Mouse (Mus musculus): Measurements from ENCODE around the gene Sorcs1.
A peak's percentile ranks its signal among the peaks of the same experiment; 100 is the strongest.

Sorcs1 gene

DNA sequence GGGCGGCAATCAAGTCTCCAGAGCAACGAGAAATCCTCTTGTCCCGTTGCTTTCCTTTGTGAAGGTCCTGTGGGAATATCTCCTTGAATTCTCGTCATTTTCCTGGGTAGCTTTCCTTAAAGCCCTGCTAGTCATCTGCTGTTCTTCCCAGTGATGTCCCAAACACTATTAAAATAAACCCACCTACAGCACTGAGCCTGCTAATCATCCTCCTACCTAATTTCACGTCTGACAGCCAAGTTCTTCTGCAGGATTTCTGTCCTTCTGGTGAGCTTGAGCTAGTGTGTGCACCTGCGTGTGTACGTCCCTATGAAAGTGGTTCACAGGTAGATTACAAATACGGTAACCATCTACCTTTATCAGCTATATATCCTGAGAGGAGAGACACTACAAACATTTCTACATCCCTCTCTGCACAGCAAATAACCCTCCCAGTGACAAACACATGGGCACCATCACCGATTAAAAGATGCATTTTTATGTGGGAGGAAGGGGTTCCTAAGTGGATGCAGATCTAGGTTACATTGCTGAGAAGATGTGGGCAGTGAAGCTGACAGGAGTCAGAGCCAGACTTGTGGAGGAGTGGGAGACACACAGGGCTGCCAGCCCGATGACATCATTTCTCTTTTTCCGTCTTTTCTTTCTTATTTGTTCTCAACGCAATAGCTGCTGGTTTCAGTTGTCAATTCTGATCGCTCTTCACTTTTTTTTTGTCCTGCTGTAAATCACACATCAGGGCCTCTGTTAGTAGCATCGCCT lies 259.3 kb downstream of the Sorcs1 start:
- no peak for DNase-seq (ENCODE audit: low spot score)

DNA sequence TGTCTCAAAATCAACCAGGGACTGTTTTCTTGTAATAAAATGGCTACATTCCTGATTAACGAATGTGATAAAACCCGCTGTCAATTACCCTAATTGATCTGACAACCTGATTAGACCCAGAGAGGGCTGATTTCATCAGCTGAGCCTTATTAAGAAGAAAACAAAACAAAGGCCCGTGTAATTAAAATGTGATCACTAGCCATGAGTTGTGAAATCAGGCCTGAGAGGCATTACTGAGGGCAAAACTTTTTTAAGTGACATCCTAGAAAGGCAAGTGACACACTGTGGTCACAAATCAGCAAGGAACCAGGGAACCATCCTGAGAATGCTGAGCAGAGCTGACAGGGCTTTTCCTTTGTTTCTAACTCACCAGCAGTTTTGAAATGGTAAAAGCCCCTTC lies 267.9 kb downstream of the Sorcs1 start:
- no peak for DNase-seq (ENCODE audit: low spot score)

DNA sequence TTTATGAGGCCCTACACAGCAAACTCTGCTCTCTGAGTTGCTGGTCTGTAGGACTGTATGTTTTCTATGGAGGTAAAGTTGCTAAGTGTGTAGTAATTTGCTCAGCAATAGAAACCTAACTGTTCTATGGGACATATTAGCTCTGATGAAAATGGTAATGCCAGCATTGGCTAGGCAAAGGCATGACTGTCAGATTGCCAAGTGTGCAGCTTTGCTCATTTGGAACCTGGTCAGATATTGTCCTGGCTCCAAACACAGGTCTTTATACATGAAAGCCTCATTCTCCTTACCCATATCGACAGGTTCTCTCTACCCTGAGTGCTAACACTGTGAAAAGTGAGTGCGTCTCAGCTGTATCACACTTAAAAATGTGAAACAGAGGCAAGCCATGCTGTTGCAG lies 280.1 kb downstream of the Sorcs1 start:
- no peak for DNase-seq (ENCODE audit: low spot score)

DNA sequence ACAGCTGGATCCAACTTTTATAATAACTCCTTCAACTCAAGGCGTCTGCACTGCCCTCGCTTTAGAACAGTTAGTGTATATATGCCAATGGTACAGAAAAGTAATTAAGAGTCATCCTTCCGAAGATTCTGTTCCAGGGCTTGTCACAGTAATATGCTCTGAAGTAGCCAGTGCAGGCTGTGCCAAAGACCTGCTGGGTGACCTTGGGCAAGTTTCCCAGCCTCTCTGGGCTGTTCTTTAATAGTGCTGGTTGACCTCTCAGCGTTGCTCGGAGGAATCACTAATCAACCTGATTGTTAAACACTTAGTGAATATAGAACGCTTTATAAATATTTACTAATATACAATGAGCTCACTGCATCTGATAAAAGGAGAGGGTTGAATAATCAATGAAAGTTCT lies 282.7 kb downstream of the Sorcs1 start:
- DNase-seq (ENCODE audit: low spot score): peak; percentile 7

DNA sequence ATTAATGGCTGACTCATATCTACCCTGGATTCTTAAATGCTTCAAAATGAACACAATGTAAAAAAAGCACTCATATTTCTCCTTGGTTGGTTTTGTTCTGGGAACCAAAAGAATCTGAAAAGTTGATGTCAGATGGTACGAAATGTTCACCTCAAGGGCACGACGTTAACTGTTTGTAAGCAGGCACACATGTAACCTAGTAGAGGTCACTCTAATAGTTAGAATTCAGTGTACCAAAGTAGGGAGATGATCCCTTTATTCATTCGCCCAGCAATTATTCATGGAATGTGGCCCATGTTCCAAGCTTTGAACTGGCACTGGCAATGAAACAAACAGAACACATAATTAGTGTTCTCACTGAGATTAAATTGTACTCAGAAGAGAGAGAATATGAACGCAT lies 284.3 kb downstream of the Sorcs1 start:
- no peak for DNase-seq (ENCODE audit: low spot score)

DNA sequence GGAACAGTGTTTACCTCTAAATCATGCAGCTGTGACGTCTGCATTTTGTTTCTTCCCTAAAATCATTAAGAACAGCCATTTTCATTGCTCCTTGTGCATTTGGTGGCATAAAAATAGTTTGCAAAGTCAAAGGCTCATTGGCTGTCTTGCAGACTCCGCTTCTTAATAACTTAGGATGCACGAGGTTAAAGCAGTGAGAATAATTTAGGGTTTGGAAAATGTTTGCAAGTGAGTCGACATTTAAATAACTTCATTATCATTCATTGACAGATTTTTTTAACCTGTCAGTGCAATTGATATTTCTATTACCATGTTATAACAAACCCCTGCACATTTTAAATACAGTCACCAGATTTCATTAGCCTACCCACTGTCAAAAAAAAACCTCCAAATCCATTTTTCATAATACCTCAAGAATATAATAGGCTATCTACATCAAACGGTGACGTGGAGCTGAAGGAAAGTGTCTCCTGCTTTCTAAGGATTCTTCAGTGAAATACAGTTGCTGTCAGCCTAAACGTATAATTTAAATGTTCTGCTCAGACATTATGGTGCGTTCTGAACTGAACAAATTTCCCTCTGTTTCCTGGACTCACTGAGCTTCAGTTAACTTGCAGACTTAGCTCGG lies 288.4 kb downstream of the Sorcs1 start:
- no peak for DNase-seq (ENCODE audit: low spot score)

DNA sequence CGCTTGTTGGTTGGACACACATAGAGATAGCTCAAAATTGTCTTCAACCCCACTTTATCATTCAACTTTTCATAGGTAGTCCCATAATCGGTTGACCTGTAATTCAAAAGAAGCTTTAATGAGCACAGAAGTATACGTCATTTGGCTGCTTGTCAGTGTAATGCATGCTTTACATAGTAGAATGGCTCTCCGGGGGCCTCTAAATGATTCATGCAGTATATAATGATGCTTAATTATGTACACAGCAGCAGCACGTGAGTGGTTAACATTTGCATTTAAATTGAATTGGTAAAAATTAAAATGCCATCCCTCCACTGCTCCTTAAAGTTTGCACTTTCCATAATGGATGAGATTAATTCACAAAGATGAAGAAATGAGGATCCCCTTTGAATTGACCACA lies 299.5 kb downstream of the Sorcs1 start:
- no peak for DNase-seq (ENCODE audit: low spot score)

DNA sequence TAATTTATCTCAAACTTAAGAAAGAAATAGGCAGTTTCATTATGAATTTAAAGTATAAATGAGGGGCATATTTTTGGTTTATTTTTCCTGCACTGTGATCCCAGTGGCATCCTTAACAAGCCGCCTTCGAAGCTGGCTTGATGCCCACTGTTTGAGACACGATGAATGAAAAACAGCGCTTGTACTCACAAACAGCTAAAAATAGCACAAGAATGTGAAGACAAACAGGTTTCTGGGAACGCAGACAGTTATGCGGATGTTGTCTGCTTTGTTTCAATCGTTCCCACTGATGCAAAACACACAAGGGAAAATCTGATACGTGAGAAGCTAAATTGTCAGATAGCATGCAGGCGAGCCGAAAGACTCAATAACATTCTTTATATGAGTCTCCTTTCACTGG lies 303.7 kb downstream of the Sorcs1 start:
- peak; percentile 7 for DNase-seq (ENCODE audit: low spot score)

DNA sequence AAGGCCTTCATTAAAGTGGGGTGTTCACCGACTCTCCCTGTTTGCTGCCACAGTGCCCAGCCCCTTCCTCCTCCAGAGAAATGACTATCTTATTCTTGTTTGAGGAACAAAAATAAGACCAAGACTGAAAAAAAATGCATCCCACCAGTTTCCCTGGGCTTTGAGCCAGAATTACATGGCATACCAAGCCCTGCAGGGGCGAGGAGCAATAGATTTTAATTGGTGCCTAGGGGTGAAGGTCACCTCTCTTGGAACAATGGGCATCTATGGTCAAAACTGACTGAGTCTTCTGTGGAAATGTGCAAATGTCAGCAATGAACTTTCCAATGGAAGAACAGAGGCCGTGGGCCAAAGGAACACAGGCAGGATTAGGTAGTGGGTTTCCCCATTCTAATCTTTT lies 312.0 kb downstream of the Sorcs1 start:
- no peak for DNase-seq (ENCODE audit: low spot score)

DNA sequence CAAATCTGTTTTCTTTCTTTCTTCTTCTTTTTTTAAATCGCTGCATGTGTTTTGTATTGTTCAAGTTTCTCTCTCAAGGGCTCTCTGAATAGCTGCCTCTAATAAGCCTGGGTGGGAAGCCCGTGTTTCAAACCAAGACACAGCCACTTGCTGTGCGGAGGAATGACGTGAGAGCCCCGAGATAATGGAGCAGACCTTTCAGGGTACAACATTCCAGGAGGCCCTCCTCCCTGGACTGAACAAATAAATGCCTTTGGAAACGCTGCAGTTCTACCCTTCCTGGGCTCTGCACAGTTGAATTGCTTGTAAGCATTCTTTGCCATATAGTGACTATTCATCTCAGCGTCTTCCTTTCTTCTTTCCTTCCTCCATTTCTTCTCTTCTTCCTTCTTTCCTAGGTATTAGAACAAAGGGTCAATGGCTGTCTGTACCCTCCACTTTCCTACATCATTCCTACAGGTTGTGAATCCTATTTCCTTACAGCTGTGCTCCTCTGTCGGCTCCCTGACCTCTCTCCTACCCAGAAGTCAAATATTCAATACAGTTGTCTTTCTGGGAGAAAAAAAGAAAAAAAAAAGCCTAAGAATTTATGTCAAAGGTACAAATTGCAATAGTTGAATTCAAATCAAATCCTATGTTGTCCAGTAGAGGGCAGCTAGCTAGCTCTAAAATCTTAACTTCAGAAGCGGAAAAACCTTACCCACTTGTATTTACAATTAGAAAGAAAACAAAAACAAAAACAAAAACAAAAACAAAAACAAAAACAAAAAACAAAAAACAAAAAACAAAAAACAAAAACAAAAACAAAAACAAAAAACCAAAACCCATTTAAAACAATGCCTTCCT lies 315.6 kb downstream of the Sorcs1 start:
- no peak for DNase-seq (ENCODE audit: low spot score)

DNA sequence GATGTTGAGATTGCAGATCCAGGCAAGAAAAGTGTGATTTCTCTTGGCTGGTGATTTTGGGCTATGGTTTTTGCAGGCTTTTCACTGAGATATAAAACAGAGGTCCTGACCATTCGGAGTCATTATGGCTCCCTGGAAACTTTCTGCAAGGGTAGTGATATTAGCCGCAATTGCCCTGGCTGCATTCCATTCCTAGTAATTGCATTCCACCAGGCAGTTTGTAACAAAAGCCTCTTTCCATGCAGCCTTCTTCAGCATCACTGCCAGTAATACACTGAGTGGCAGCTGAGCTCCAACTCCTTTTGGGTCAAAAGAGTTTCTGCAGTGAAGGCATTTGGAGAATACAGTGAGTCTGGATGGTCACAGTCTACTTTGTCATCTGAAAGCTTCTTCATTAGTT lies 319.9 kb downstream of the Sorcs1 start:
- no peak for DNase-seq (ENCODE audit: low spot score)

DNA sequence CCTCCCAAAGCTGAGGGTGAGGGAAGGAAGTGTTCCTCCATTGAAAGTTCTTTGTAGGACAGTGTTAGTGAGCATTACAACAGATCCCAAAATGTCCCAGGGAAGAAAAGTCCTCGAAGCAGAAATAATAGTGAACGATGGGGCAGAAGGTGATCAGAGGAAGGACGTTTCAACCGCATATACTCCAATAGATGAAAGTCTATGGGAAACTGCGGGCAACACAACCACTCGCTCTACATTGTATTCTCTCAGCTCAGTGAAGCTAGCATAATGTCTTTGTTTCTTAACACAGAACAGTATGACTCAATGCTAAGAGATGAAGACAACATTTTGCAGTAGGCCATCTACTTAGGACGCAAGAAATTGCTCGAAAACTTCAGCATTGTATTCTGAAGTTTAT lies 339.2 kb downstream of the Sorcs1 start:
- DNase-seq (ENCODE audit: low spot score): no peak

DNA sequence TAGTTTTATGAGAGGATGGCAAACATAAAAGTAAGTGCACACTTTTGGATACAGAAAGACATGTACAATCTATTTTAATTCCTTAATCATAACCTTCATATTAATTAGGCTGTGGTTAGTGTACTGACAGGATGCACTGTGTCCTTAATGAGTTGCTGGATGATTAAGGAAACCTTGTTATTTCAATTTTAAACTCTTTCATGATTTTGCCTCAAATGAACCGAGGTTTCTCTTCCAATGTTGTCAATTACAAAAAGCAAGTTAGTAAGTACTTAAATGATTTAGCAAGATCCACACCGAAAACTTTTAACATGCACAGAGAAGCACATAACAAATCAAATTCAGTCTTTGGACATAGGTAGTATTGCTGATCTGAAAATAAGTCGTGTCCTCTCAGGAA lies 341.7 kb downstream of the Sorcs1 start:
- DNase-seq (ENCODE audit: low spot score): no peak

DNA sequence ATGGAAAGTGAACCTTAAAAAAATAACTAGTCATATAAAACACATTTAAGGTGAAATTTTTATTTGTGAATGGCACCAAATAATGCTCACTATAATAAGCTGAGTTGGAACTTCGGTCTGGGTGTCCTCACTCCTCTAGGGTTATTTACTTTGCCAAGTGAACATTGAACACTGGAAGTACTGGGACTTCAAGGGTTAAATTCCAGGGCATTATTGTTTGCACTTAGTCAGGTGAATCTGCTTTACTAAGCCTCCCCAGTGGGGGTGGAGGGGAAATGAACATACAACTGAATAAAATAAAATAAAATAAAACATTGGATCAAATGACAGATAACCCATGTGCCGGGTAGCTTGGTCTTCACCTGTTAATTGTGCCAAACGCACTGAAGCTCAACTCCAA lies 347.3 kb downstream of the Sorcs1 start:
- no peak for DNase-seq (ENCODE audit: low spot score)

DNA sequence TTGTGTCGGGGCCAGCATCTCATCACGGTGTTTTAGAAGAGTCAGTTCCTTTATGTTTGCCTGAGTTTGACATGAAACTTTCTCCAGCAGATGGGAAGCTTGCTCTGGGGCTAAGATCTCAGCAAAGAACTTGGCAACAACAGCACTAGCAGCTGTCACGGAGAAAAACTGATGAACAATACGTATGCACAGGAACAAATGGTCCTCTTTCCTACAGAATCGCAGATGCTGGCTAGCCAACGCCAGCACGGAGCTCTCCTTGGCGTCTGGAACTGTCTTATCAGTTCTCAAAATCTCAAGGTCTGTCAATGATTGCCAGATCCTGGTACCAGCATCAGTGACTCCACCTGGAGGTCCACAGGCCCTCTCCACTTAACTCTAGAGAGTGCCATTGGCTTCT lies 350.6 kb downstream of the Sorcs1 start:
- DNase-seq (ENCODE audit: low spot score): no peak

DNA sequence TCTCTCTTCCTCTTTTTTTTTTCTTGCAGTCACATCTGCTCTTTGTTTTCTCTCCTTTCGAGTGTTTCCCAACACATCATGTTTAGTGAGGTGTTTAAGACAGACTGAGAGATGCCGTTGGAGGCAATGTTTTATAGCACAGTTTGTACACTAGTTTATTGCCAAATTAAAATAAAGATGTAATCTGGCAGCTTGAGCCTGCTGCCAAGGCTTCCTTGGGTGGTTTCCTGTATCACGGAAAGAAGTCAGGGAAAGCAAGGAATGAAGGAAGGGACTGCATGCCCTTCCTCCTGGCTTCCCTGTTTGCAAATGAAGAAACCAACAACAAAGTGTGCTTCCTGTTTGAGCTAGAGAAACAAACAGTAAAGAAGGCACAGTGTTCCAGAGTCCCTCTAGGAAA lies 352.3 kb downstream of the Sorcs1 start:
- DNase-seq (ENCODE audit: low spot score): no peak

DNA sequence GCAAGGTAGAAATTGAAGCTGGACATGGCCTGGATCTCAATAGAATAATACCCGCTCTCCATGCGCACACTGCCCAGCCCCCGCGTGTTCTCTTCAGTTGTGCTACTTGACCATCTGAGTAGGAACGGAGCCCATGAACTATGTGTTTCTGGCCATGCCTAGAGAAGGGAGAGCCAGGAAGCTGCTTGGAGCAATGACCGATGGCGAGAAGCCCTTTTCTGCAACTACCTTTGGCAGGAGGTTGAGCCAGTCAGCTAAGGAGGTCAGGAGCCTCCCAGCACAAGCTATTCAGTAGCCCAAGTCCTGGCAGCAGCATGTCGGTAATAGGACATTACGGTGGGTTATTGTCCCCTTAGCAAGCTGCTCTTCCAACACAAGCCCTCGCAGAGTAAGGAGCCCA lies 352.8 kb downstream of the Sorcs1 start:
- DNase-seq (ENCODE audit: low spot score): no peak

DNA sequence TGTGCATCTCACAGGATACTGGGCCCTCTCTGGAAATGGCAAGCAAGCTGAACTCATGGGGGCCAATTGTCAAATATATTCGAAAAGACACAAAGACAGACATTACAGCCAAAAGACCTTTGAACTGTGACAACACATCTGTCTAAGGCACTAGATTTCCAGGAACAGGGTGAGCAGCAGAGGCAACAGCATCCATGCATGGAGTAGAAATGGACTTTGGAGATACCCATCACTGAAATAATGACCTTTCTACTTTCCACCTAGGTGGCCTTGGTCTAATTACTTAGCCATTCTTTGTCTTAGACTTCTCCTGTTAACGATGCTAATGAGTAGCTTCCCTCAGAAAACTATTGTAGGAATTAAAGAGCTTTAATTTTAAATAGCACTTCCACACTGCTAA lies 371.4 kb downstream of the Sorcs1 start:
- no peak for DNase-seq (ENCODE audit: low spot score)

DNA sequence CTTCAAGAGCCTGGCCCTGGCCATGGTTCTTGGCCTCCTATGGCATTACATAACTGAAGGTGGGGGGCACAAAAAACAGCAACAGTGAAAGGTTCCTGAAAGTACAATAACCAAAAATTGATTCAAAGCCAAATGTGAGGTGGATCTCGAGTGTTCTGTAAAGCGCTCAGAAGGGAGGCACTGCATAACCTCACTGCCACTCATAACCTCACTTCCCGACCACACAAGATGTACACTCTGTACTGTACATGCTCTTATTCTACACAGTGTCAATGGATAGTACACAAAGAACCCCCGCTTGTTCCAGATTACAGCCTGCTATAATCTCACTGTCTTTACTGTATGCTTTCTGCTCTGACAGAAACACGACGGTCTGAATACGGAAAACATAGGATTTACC lies 384.2 kb downstream of the Sorcs1 start:
- DNase-seq (ENCODE audit: low spot score): no peak

DNA sequence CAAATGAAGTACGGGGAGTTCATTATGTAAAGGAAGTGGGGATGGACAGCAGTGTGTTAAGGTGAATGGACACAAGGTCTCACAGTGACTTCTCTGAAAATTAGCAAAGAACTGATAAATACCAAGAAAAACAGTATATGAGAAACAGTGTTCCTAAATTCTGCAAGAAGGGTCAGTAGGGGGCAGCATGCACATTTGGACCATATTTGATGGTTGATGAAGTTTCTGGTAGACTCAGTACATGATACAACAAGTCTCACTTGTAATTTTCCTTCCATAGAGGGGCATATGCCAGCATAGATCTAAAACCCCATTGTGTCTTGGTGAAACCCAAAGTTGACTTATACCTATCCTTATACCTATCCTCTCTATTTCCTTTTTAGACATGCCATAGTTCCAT lies 414.0 kb downstream of the Sorcs1 start:
- no peak for DNase-seq (ENCODE audit: low spot score)

DNA sequence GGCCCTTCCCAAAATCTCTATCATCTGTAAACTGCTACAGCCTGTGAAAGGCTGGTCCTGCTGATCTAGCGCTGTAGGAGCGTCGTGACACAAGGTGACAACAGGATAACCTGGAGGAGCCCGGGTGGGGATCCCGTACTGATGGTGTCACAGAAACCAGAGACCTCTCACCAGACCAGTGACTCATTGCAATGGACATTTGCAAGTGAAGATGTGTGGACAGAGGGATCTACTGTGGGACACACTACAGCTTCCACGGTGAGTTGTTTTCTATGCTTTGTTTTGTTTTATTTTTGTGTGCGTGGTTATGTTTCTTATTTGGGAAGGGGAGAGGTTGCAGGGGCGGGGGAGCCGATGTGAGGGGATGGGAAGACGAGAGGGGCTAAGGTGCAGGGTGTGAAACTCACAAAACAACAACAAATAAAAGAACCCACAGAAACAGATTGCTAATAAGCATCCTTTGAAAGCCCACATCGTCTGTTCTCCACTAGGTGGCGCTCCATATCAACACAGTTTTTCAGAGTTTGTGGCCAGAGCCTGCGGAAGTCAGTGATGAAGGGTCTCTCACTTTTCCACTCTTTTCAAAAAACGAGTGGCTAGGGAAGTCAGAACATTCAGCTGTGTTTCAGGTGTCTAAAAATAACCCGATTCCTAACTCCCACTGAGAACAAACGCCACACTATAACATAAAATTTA lies 419.6 kb downstream of the Sorcs1 start:
- DNase-seq (ENCODE audit: low spot score): peak; percentile 8

DNA sequence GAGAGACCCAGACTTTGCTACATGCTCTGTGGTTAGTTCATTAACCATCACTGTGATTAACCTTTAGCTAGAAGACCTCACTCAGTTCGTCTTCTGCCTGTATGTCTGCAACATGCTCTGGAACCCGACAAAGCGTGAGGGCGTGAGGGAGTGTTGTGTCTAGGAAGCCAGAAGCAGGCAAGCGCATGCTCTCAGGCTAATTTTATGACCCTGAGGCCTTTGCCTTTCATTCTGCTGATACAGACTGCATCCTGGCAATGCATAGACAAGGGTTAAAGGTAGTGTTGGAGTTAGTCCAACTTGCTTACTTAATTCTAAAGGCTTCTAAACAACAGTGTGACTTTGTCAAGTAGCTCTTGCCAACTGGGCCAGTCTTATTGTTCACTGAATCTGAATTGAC lies 458.0 kb downstream of the Sorcs1 start:
- DNase-seq (ENCODE audit: low spot score): peak; percentile 6

Data from ovary, postnatal 36 days (tissue).